Mouse (Mus musculus): ENCODE results near the gene 5730596B20Rik.

DNA sequence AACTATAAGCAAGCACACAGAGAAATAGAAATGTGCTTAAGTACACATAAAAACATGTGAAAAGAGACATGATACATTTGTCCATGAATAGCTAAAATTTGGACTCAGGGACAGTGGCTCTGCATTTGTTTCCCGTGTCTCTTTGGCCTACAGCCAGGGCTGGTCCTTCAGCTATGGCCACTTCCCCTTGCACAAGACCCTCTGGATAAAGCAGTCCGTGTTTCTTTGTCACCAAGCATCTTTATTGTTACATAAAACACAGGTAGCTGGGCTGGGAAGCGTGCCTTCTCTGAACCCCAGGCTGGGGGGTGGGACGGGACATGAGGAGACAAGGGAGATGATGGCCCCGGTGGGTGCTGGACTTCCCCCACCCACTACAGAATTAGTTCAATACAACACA is 37.0 kb downstream of the 5730596B20Rik start:
- TF ChIP-seq CTCF (IDR thresholded peaks at IDR 0.05; ENCODE audit: insufficient read depth, low read depth, low read length) (no peak), POLR2A (IDR thresholded peaks at IDR 0.05; ENCODE audit: insufficient read depth, low read depth, low read length) (no peak)

Measured in olfactory bulb, adult 2 months (tissue).